Mouse (Mus musculus) lung, postnatal 0 days (tissue): ENCODE measurements around the gene Rab8b. TPM values are rescaled to one million over a fixed set of nuclear protein-coding genes. Genes with fewer than 3 reads are reported as not detected.

Source experiments
- ATAC-seq: fragments of 200-750 bp; cut with Nextera tagmentation; 2 replicates; pipeline ENCODE4 v1.8.0; 2017; ENCODE audit warnings: moderate library complexity
- DNase-seq: peaks from one replicate; pipeline ENCODE4 v3.0.0-alpha.2; 2016; ENCODE audit warnings: low spot score
- H3K27ac ChIP-seq: fragments of 300-500 bp; sonication (generic); 2 replicates; pipeline ENCODE4 v1.5.1; 2014; ENCODE audit warnings: antibody characterized with exemption, mild to moderate bottlenecking, low read length, mixed read lengths
- H3K27me3 ChIP-seq: fragments of 300-500 bp; sonication (generic); replicated peaks from 2 replicates; pipeline ENCODE4 v1.6.1; 2014; ENCODE audit warnings: low read length, mixed read lengths; ENCODE audit not compliant: insufficient read depth
- H3K36me3 ChIP-seq: fragments of 300-500 bp; sonication (generic); 2 replicates; pipeline ENCODE4 v1.6.1; 2014; ENCODE audit warnings: low read length, mixed read lengths; ENCODE audit not compliant: insufficient read depth
- H3K4me1 ChIP-seq: fragments of 300-500 bp; sonication (generic); 2 replicates; pipeline ENCODE4 v1.6.1; 2014; ENCODE audit warnings: antibody characterized with exemption, low read depth, low read length, mixed read lengths; ENCODE audit not compliant: insufficient read depth
- H3K4me2 ChIP-seq: fragments of 300-500 bp; sonication (generic); replicated peaks from 2 replicates; pipeline ENCODE4 v1.6.1; 2014; ENCODE audit warnings: low read depth, mild to moderate bottlenecking, low read length, moderate library complexity, mixed read lengths
- H3K4me3 ChIP-seq: fragments of 300-500 bp; sonication (generic); 2 replicates; pipeline ENCODE4 v1.5.1; 2014; ENCODE audit warnings: low read depth, low read length
- H3K9ac ChIP-seq: fragments of 300-500 bp; sonication (generic); replicated peaks from 2 replicates; pipeline ENCODE4 v1.6.1; 2014; ENCODE audit warnings: low read depth, mild to moderate bottlenecking
- H3K9me3 ChIP-seq: fragments of 300-500 bp; sonication (generic); 2 replicates; pipeline ENCODE4 v1.6.1; 2016; ENCODE audit warnings: low read length, mixed read lengths
- CTCF ChIP-seq: IDR thresholded peaks from 2 replicates; pipeline ENCODE4 v1.5.1; 2016; ENCODE audit warnings: antibody characterized with exemption, mild to moderate bottlenecking
- EP300 ChIP-seq: IDR thresholded peaks from 2 replicates; pipeline ENCODE4 v1.6.1; 2016; ENCODE audit warnings: antibody characterized with exemption, mild to moderate bottlenecking, control low read depth
- WGBS: fragments of 180-500 bp; shearing (Covaris S2); extraction: QIAGEN DNeasy Blood & Tissue Kit; methylation state at CpG from one replicate; pipeline ENCODE4 v1.1.7; 2014; 5-methylcytosine and 5-hydroxymethylcytosine counted together
- polyA plus RNA-seq: library from polyadenylated mRNA; unstranded; fragments of >200 nt; fragmentation: Nextera tagmentation; extraction: Ambion mirVana; gene quantifications from 2 replicates; pipeline ENCODE4 v1.2.1, GENCODE M21; 2015

Rab8b gene
- polyA plus RNA-seq, 1 experiment from 2014 or later = 15.6 TPM

- Histone ChIP-seq H3K4me3 (no peak overlapping the region), H3K27ac (no peak overlapping the region), H3K36me3 (no peaks in the 10 kb centered on the region), H3K4me2 (no peak overlapping the region), H3K9ac (no peak overlapping the region), H3K27me3 (no peaks in the 10 kb centered on the region), H3K4me1 (no peaks in the 10 kb centered on the region), H3K9me3 (no peaks in the 10 kb centered on the region)
- WGBS = 87% methylated on average over 8 of the region's 8 CpGs
- no peak for DNase-seq
- no peak for ATAC-seq
- no peak for TF ChIP-seq CTCF
- TF ChIP-seq EP300 = no peak
These were observed 12.4 kb downstream of the Rab8b start for GRCm38 (mm10) chr9:66907126-66907525.

- Histone ChIP-seq H3K36me3 (no peaks in the 10 kb centered on the region), H3K4me3 (no peak overlapping the region), H3K27ac (no peak overlapping the region), H3K4me2 (no peak overlapping the region), H3K9me3 (no peaks in the 10 kb centered on the region), H3K4me1 (no peaks in the 10 kb centered on the region), H3K27me3 (no peaks in the 10 kb centered on the region), H3K9ac (no peak overlapping the region)
- no peak for ATAC-seq
- DNase-seq = no peak
- TF ChIP-seq CTCF = no peak
- 68% methylated on average over 9 of the region's 9 CpGs for WGBS
These were observed 13.5 kb downstream of the Rab8b start for GRCm38 (mm10) chr9:66905990-66906389.

- Histone ChIP-seq H3K4me2 (no peak overlapping the region), H3K27ac (no peak overlapping the region), H3K4me1 (no peaks in the 10 kb centered on the region), H3K4me3 (no peak overlapping the region), H3K9ac (no peak overlapping the region), H3K36me3 (no peaks in the 10 kb centered on the region), H3K27me3 (no peaks in the 10 kb centered on the region), H3K9me3 (no peaks in the 10 kb centered on the region)
- no peak for ATAC-seq
- DNase-seq = no peak
- 64% methylated on average over 4 of the region's 4 CpGs for WGBS
- TF ChIP-seq EP300 (no peak), CTCF (no peak)
These were observed 20.0 kb downstream of the Rab8b start for GRCm38 (mm10) chr9:66899526-66899925.

GRCm38 (mm10) chr9:66899072-66899471, 20.4 kb downstream of the Rab8b start:
- H3K4me3 ChIP-seq = no peak overlapping the region
- no peaks in the 10 kb centered on the region for H3K4me1 ChIP-seq
- no peak for TF ChIP-seq EP300
- no peak for TF ChIP-seq CTCF
- H3K36me3 ChIP-seq = no peaks in the 10 kb centered on the region
- DNase-seq (no peak), ATAC-seq (no peak)
- H3K9me3 ChIP-seq = no peaks in the 10 kb centered on the region
- no peak overlapping the region for H3K9ac ChIP-seq
- H3K27ac ChIP-seq = no peak overlapping the region
- no peaks in the 10 kb centered on the region for H3K27me3 ChIP-seq
- H3K4me2 ChIP-seq = no peak overlapping the region
- 53% methylated on average over 2 of the region's 2 CpGs for WGBS

- Histone ChIP-seq H3K27ac (no peak overlapping the region), H3K36me3 (no peaks in the 10 kb centered on the region), H3K4me3 (no peak overlapping the region), H3K27me3 (no peaks in the 10 kb centered on the region), H3K9ac (no peak overlapping the region), H3K9me3 (no peaks in the 10 kb centered on the region), H3K4me1 (no peaks in the 10 kb centered on the region), H3K4me2 (no peak overlapping the region)
- WGBS = 80% methylated on average over 6 of the region's 6 CpGs
- no peak for DNase-seq
- TF ChIP-seq CTCF = no peak
- TF ChIP-seq EP300 = no peak
- ATAC-seq = no peak
These were observed 21.6 kb downstream of the Rab8b start for GRCm38 (mm10) chr9:66897851-66898250.

DNA sequence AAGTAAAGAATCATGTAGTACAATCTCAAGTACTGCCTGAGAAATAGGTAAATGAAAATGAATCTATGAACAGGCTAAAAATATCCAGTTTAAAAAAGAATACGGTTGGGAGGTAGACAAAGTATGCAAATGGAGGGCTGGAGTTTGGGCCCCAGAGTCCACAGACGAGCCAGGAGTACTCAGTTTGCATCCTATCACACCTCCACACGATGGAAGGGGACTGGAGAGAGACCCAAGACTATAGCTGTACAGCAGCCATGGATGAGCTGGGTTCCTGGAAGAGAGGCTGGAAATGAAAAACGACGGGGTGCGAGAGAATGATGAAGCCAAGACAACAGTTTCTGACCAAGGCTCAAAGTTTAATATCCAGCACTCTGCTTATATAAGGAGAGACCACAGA, 22.5 kb downstream of the Rab8b start:
- no peak overlapping the region for H3K4me2 ChIP-seq
- no peaks in the 10 kb centered on the region for H3K27me3 ChIP-seq
- TF ChIP-seq EP300 = no peak
- TF ChIP-seq CTCF = no peak
- no peaks in the 10 kb centered on the region for H3K9me3 ChIP-seq
- H3K4me3 ChIP-seq = no peak overlapping the region
- H3K27ac ChIP-seq = no peak overlapping the region
- DNase-seq (no peak), ATAC-seq (no peak)
- H3K36me3 ChIP-seq = no peaks in the 10 kb centered on the region
- no peaks in the 10 kb centered on the region for H3K4me1 ChIP-seq
- H3K9ac ChIP-seq = no peak overlapping the region
- 71% methylated on average over 6 of the region's 6 CpGs for WGBS

DNA sequence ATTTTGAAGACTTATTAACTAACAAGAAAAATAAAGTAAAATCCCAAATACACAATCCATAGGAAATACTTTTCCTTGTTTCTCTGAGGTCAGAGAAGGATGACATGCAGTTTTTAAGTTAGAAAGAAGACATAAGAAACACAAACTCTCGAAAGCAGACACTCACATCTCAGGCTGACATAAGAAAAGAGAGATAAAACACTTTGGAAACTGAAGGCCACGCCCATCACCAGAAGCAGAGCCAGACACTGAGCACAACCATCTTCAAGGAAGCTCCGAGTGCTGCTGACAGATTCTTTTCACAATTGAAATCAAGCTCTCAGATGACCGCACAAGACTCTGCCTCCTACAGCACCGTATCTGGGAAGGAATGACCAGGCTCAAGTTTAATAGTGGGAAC, 23.5 kb downstream of the Rab8b start:
- WGBS = 56% methylated on average over 5 of the region's 5 CpGs
- H3K4me3 ChIP-seq = no peak overlapping the region
- ATAC-seq (no peak), DNase-seq (no peak)
- H3K27ac ChIP-seq = no peak overlapping the region
- H3K36me3 ChIP-seq = no peaks in the 10 kb centered on the region
- no peaks in the 10 kb centered on the region for H3K27me3 ChIP-seq
- TF ChIP-seq EP300 = no peak
- TF ChIP-seq CTCF = no peak
- H3K4me2 ChIP-seq = no peak overlapping the region
- no peaks in the 10 kb centered on the region for H3K4me1 ChIP-seq
- H3K9ac ChIP-seq = no peak overlapping the region
- no peaks in the 10 kb centered on the region for H3K9me3 ChIP-seq
